Mouse (Mus musculus): Measurements from ENCODE around the gene Cd200. TPM values are rescaled to one million over a fixed set of nuclear protein-coding genes. Genes with fewer than 3 reads are reported as not detected.

The Cd200 gene
- polyA plus RNA-seq, 1 experiment from 2014 or later, result 36.5 TPM

Other genes with a start within 250 kb of the Cd200 start
- 0.64 and 0.67 TPM in 2 replicates for gene Btla, start 184.7 kb downstream of the Cd200 start, polyA plus RNA-seq (2015; fragmentation: Nextera tagmentation; extraction: Ambion mirVana)
- gene Gm609, start 83.9 kb upstream of the Cd200 start, polyA plus RNA-seq (2015; fragmentation: Nextera tagmentation; extraction: Ambion mirVana), result 2.2 and 2.7 TPM in 2 replicates
- 4.5 and 5.6 TPM in 2 replicates for gene Gm17783, start 123.0 kb upstream of the Cd200 start, polyA plus RNA-seq (2015; fragmentation: Nextera tagmentation; extraction: Ambion mirVana)
- gene Slc9c1, start 126.3 kb upstream of the Cd200 start, polyA plus RNA-seq (2015; fragmentation: Nextera tagmentation; extraction: Ambion mirVana), result 0.04 TPM in 1 of 2 replicates, not detected in the other
- 0.10 and 0.14 TPM in 2 replicates for gene Gcsam, start 201.3 kb upstream of the Cd200 start, polyA plus RNA-seq (2015; fragmentation: Nextera tagmentation; extraction: Ambion mirVana)
- gene BC016579, start 245.0 kb upstream of the Cd200 start, polyA plus RNA-seq (2015; fragmentation: Nextera tagmentation; extraction: Ambion mirVana), result 3.9 and 4.2 TPM in 2 replicates

Measured in intestine, embryonic 15.5 days (tissue).